24 mouse cellular contexts compared by ENCODE assay signal in the genomic region with DNA sequence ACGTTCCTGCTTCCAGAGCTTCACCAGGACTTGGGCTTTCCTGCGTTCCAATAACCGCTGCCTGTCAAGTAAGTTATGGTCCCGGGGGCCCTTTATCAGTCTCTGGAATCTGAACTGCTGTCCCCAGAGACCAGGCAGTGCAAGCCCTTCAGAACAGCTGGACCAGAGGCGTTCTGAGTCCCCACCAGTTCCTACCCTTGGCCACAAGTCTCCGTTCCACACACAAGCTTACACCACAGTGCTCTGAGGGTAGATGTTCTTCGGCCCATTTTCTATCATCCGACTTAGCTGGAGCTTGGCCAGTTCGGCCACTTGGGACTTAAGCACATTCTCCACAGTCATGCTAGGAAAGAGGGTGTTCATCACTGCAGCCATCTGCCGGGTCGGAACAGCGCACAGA. TPM values are rescaled to one million over a fixed set of nuclear protein-coding genes. Genes with fewer than 3 reads are reported as not detected.
A peak's percentile ranks its signal among the peaks of the same experiment; 100 is the strongest.
DNase-seq lines count a peak whose midpoint lies in the region; ATAC-seq lines count a peak whose summit lies in the region.
"Had no signal": no experiment of that assay in that cellular context is flagged by ENCODE, and none has a peak within 500 bp of the region (broad histone marks: within the 10 kb centered on the region; RNA-seq: fewer than 3 reads in every experiment).

No protein-coding gene starts in this region.

- DNase-seq in embryonic facial prominence, embryonic 10.5 days (ENCODE audit: low spot score) = no peak
- DNase-seq in kidney, adult 18-20 months = peak; percentile 28
- peak; percentile 27 for DNase-seq in retina, postnatal 1 day
- DNase-seq in retina, embryonic 14.5 days (ENCODE audit: low spot score) = no peak
- DNase-seq in frontal cortex, postnatal 10 days (ENCODE audit: low spot score in 2 of 2) = no peak
- DNase-seq: adrenal gland, postnatal 10 days; B cell, adult 2 months; cerebellum, adult 11 months; cerebellum, adult 8-10 months; cerebellum, postnatal 14 days; embryo, embryonic 11 days; gastrocnemius, postnatal 36 days; heart, adult 18-20 months; heart, postnatal 10 days; heart, postnatal 4 days had no signal

- ATAC-seq in embryonic facial prominence, embryonic 13.5 days (ENCODE audit: insufficient number of reproducible peaks, insufficient read depth, low FRiP score, low TSS enrichment, low read depth) = no peak
- no peak for ATAC-seq in kidney, embryonic 15.5 days (replicated peaks; ENCODE audit: low FRiP score)
- ATAC-seq: CD4-positive, CD25-positive, alpha-beta regulatory T cell, adult 4 months; forebrain, embryonic 16.5 days had no signal

- no peaks in the 10 kb centered on the region for H3K4me1 ChIP-seq in embryonic facial prominence, embryonic 13.5 days
- H3K4me1 ChIP-seq in embryonic facial prominence, embryonic 10.5 days = peaks cover 51% of the 10 kb centered on the region
- peaks cover 12% of the 10 kb centered on the region; the same call in 1 of the 2 replicates for H3K4me1 ChIP-seq in kidney, embryonic 15.5 days

- no peak overlapping the region for H3K4me2 ChIP-seq in embryonic facial prominence, embryonic 13.5 days
- H3K4me2 ChIP-seq in kidney, embryonic 15.5 days = no peak overlapping the region
- H3K4me2 ChIP-seq: embryonic facial prominence, embryonic 12.5 days; forebrain, embryonic 12.5 days; hindbrain, embryonic 14.5 days had no signal

- H3K9ac ChIP-seq in embryonic facial prominence, embryonic 13.5 days = 0 out of 2 replicates have a peak overlapping the region, but pooled peaks have one; percentile 12
- no peak overlapping the region for H3K9ac ChIP-seq in kidney, embryonic 15.5 days
- H3K9ac ChIP-seq: embryonic facial prominence, embryonic 12.5 days; forebrain, embryonic 12.5 days; hindbrain, embryonic 14.5 days had no signal

- no peaks in the 10 kb centered on the region for H3K27me3 ChIP-seq in embryonic facial prominence, embryonic 13.5 days
- 0 out of 2 replicates have a peak, but pooled peaks cover 6% of the 10 kb centered on the region for H3K27me3 ChIP-seq in embryonic facial prominence, embryonic 10.5 days (replicated peaks; ENCODE audit: low read depth, poor library complexity, severe bottlenecking)
- H3K27me3 ChIP-seq in kidney, embryonic 15.5 days = no peaks in the 10 kb centered on the region
- H3K27me3 ChIP-seq: embryonic facial prominence, embryonic 12.5 days; forebrain, embryonic 12.5 days had no signal

- H3K9me3 ChIP-seq in embryonic facial prominence, embryonic 13.5 days = no peaks in the 10 kb centered on the region
- H3K9me3 ChIP-seq in embryonic facial prominence, embryonic 10.5 days = no peaks in the 10 kb centered on the region
- H3K9me3 ChIP-seq in kidney, embryonic 15.5 days (replicated peaks) = no peaks in the 10 kb centered on the region
- H3K9me3 ChIP-seq: embryonic facial prominence, embryonic 12.5 days; forebrain, embryonic 12.5 days; G1E; heart, embryonic 10.5 days had no signal

- 63% methylated on average over 12 of the region's 12 CpGs for WGBS in embryonic facial prominence, embryonic 13.5 days
- WGBS in embryonic facial prominence, embryonic 10.5 days = 78% methylated on average over 12 of the region's 12 CpGs
- 68% methylated on average over 12 of the region's 12 CpGs for WGBS in kidney, embryonic 15.5 days

- H3K27ac ChIP-seq in embryonic facial prominence, embryonic 13.5 days = no peak overlapping the region
- no peak overlapping the region for H3K27ac ChIP-seq in embryonic facial prominence, embryonic 10.5 days (replicated peaks)
- H3K27ac ChIP-seq in kidney, embryonic 15.5 days = no peak overlapping the region
- H3K27ac ChIP-seq: embryonic facial prominence, embryonic 12.5 days; forebrain, embryonic 12.5 days; heart, embryonic 10.5 days; hindbrain, embryonic 14.5 days had no signal

- H3K36me3 ChIP-seq in embryonic facial prominence, embryonic 13.5 days = peaks cover 7% of the 10 kb centered on the region
- peaks cover 12% of the 10 kb centered on the region for H3K36me3 ChIP-seq in embryonic facial prominence, embryonic 10.5 days (replicated peaks)
- peaks cover 13% of the 10 kb centered on the region for H3K36me3 ChIP-seq in kidney, embryonic 15.5 days

- H3K4me3 ChIP-seq in embryonic facial prominence, embryonic 13.5 days = no peak overlapping the region
- no peak overlapping the region for H3K4me3 ChIP-seq in embryonic facial prominence, embryonic 10.5 days
- no peak overlapping the region for H3K4me3 ChIP-seq in kidney, embryonic 15.5 days (replicated peaks)
- H3K4me3 ChIP-seq: embryonic facial prominence, embryonic 12.5 days; forebrain, embryonic 12.5 days; heart, embryonic 10.5 days had no signal

RNA-seq across cellular contexts. Expression of a gene that starts 8.2 kb away (rescaled TPM):
- polyA plus RNA-seq in embryonic facial prominence, embryonic 13.5 days (2015; fragmentation: Nextera tagmentation; extraction: Ambion mirVana) = 0.21 and 0.29 TPM in 2 replicates
- polyA plus RNA-seq in embryonic facial prominence, embryonic 10.5 days (2016; fragmentation: Nextera tagmentation; extraction: Ambion mirVana) = 0.31 and 0.34 TPM in 2 replicates
- polyA plus RNA-seq in kidney, embryonic 15.5 days (2015; fragmentation: Nextera tagmentation; extraction: Ambion mirVana) = 0.15 and 0.25 TPM in 2 replicates

RNA-seq across cellular contexts. Expression of a gene that starts 8.3 kb away (rescaled TPM):
- polyA plus RNA-seq in embryonic facial prominence, embryonic 13.5 days (2015; fragmentation: Nextera tagmentation; extraction: Ambion mirVana) = 4.6 and 5.8 TPM in 2 replicates
- polyA plus RNA-seq in embryonic facial prominence, embryonic 10.5 days (2016; fragmentation: Nextera tagmentation; extraction: Ambion mirVana) = 5.3 and 6.4 TPM in 2 replicates
- 5.1 and 5.5 TPM in 2 replicates for polyA plus RNA-seq in kidney, embryonic 15.5 days (2015; fragmentation: Nextera tagmentation; extraction: Ambion mirVana)

RNA-seq across cellular contexts. Expression of a gene that starts 10.2 kb away (rescaled TPM):
- 65.1 and 72.3 TPM in 2 replicates for polyA plus RNA-seq in embryonic facial prominence, embryonic 13.5 days (2015; fragmentation: Nextera tagmentation; extraction: Ambion mirVana)
- 48.9 and 53.5 TPM in 2 replicates for polyA plus RNA-seq in embryonic facial prominence, embryonic 10.5 days (2016; fragmentation: Nextera tagmentation; extraction: Ambion mirVana)
- 64.8 and 70.5 TPM in 2 replicates for polyA plus RNA-seq in kidney, embryonic 15.5 days (2015; fragmentation: Nextera tagmentation; extraction: Ambion mirVana)

RNA-seq across cellular contexts. Expression of a gene that starts 17.0 kb away (rescaled TPM):
- polyA plus RNA-seq in embryonic facial prominence, embryonic 13.5 days (2015; fragmentation: Nextera tagmentation; extraction: Ambion mirVana) = 0.87 and 1.5 TPM in 2 replicates
- 0.54 and 0.60 TPM in 2 replicates for polyA plus RNA-seq in embryonic facial prominence, embryonic 10.5 days (2016; fragmentation: Nextera tagmentation; extraction: Ambion mirVana)
- 0.45 and 0.64 TPM in 2 replicates for polyA plus RNA-seq in kidney, embryonic 15.5 days (2015; fragmentation: Nextera tagmentation; extraction: Ambion mirVana)
- polyA plus RNA-seq: G1E had no signal

RNA-seq across cellular contexts. Expression of a gene that starts 26.4 kb away (rescaled TPM):
- polyA plus RNA-seq in embryonic facial prominence, embryonic 13.5 days (2015; fragmentation: Nextera tagmentation; extraction: Ambion mirVana) = 0.34 and 0.58 TPM in 2 replicates
- 0.52 and 0.57 TPM in 2 replicates for polyA plus RNA-seq in embryonic facial prominence, embryonic 10.5 days (2016; fragmentation: Nextera tagmentation; extraction: Ambion mirVana)
- polyA plus RNA-seq in kidney, embryonic 15.5 days (2015; fragmentation: Nextera tagmentation; extraction: Ambion mirVana) = 0.18 TPM in 1 of 2 replicates, not detected in the other
- polyA plus RNA-seq: G1E had no signal

Comparison
In these comparisons a context has a peak if more than half of its experiments do, and no peak if none do; other contexts are left out.
1. DNase-seq: peak in kidney, adult 18-20 months (single experiment) and retina, postnatal 1 day (single experiment); none in embryonic facial prominence, embryonic 10.5 days (single experiment), retina, embryonic 14.5 days (single experiment) and frontal cortex, postnatal 10 days (0 of 2).